12 mouse cellular contexts compared by ENCODE assay signal in genomic region chr1:54647335-54647745, GRCm38 (mm10).
DNase-seq lines count a peak whose midpoint lies in the region; ATAC-seq and TF ChIP-seq lines count a peak whose summit lies in the region.
"Had no signal": no experiment of that assay in that cellular context is flagged by ENCODE, and none has a peak within 500 bp of the region (broad histone marks: within the 10 kb centered on the region; RNA-seq: fewer than 3 reads in every experiment).

No protein-coding gene starts in this region.

- 30% methylated on average over 3 of the region's 3 CpGs for WGBS in lung, embryonic 14.5 days
- WGBS in lung, adult 2 months = 48% methylated on average over 3 of the region's 3 CpGs

- no peak for TF ChIP-seq POLR2A in lung, adult 2 months (IDR thresholded peaks at IDR 0.05; ENCODE audit: borderline replicate concordance, extremely low read depth, low read depth, low read length)

- H3K27me3 ChIP-seq in lung, embryonic 14.5 days (ENCODE audit: insufficient read depth, low read length) = no peaks in the 10 kb centered on the region
- H3K27me3 ChIP-seq: megakaryocyte, embryonic 14.5 days; stomach, embryonic 15.5 days had no signal

- no peak overlapping the region for H3K27ac ChIP-seq in lung, embryonic 14.5 days (ENCODE audit: low read depth)
- H3K27ac ChIP-seq: kidney, postnatal 0 days; stomach, embryonic 15.5 days had no signal

- ATAC-seq in lung, embryonic 14.5 days (ENCODE audit: insufficient read depth) = peak; percentile 88
- ATAC-seq in megakaryocyte progenitor cell, adult 5-6 weeks (replicated peaks; ENCODE audit: poor library complexity) = peak; percentile 29; the same call in 1 of the 2 replicates

- TF ChIP-seq CTCF in lung, embryonic 14.5 days (IDR thresholded peaks at IDR 0.05; ENCODE audit: low read depth) = no peak
- TF ChIP-seq CTCF in lung, adult 2 months (IDR thresholded peaks at IDR 0.05; ENCODE audit: insufficient read depth, low read length) = no peak

- DNase-seq in adrenal gland, postnatal 14 days = peak; percentile 9
- DNase-seq in adrenal gland, postnatal 25 days = no peak
- DNase-seq in lung, embryonic 14.5 days = peak; percentile 86
- no peak for DNase-seq in lung, adult 2 months
- DNase-seq in brain, adult 2 months (ENCODE audit: low read depth, low spot score) = peak; percentile 39
- DNase-seq in frontal cortex, postnatal 25 days (ENCODE audit: low spot score in 2 of 2) = no peak
- no peak for DNase-seq in gastrocnemius, postnatal 4 days (ENCODE audit: low spot score in 2 of 2)
- DNase-seq: cerebellum, adult 9-11 months had no signal

- H3K9ac ChIP-seq in lung, embryonic 14.5 days = no peak overlapping the region
- H3K9ac ChIP-seq: stomach, embryonic 15.5 days had no signal

- H3K4me3 ChIP-seq in lung, embryonic 14.5 days (ENCODE audit: low read depth, low read length) = no peak overlapping the region
- no peak overlapping the region for H3K4me3 ChIP-seq in lung, adult 2 months (replicated peaks; ENCODE audit: extremely low read depth, low read depth, low read length)
- H3K4me3 ChIP-seq: megakaryocyte, embryonic 14.5 days; stomach, embryonic 15.5 days had no signal

- no peak overlapping the region for H3K4me2 ChIP-seq in lung, embryonic 14.5 days
- H3K4me2 ChIP-seq: stomach, embryonic 15.5 days had no signal

- H3K36me3 ChIP-seq in lung, embryonic 14.5 days (ENCODE audit: insufficient read depth) = no peaks in the 10 kb centered on the region

- no peaks in the 10 kb centered on the region for H3K9me3 ChIP-seq in lung, embryonic 14.5 days (ENCODE audit: low read depth, low read length)
- H3K9me3 ChIP-seq: megakaryocyte, embryonic 14.5 days; stomach, embryonic 15.5 days had no signal

- H3K4me1 ChIP-seq in lung, embryonic 14.5 days (ENCODE audit: insufficient read depth) = no peaks in the 10 kb centered on the region
- H3K4me1 ChIP-seq in lung, adult 2 months (ENCODE audit: control insufficient read depth, insufficient read depth, low read length) = peaks cover 2% of the 10 kb centered on the region
- H3K4me1 ChIP-seq: stomach, embryonic 15.5 days had no signal

Comparison
In these comparisons a context has a peak if more than half of its experiments do, and no peak if none do; other contexts are left out.
1. DNase-seq: peak in adrenal gland, postnatal 14 days (single experiment), lung, embryonic 14.5 days (single experiment) and brain, adult 2 months (single experiment); none in adrenal gland, postnatal 25 days (single experiment), lung, adult 2 months (single experiment), frontal cortex, postnatal 25 days (0 of 2) and gastrocnemius, postnatal 4 days (0 of 2).